Mouse (Mus musculus) heart, postnatal 0 days (tissue): ENCODE measurements around the gene Pla2r1. TPM values are rescaled to one million over a fixed set of nuclear protein-coding genes. Genes with fewer than 3 reads are reported as not detected.

Experiments used
- ATAC-seq: fragments of 200-750 bp; cut with Nextera tagmentation; 2 replicates; pipeline ENCODE4 v1.8.0; 2017; ENCODE audit warnings: low read depth, moderate number of reproducible peaks, moderate library complexity; ENCODE audit not compliant: insufficient read depth
- DNase-seq: peaks from one replicate; pipeline ENCODE4 v3.0.0-alpha.2; 2016; ENCODE audit warnings: low spot score
- H3K27ac ChIP-seq: fragments of 300-500 bp; sonication (generic); 2 replicates; pipeline ENCODE4 v1.5.1; 2014; ENCODE audit warnings: low read depth, mild to moderate bottlenecking
- H3K27me3 ChIP-seq: fragments of 300-500 bp; sonication (generic); 2 replicates; pipeline ENCODE4 v1.6.1; 2014; ENCODE audit warnings: low read length, mixed read lengths; ENCODE audit not compliant: control insufficient read depth, insufficient read depth
- H3K36me3 ChIP-seq: fragments of 300-500 bp; sonication (generic); replicated peaks from 2 replicates; pipeline ENCODE4 v1.6.1; 2014; ENCODE audit warnings: low read length, mixed read lengths; ENCODE audit not compliant: control insufficient read depth, insufficient read depth
- H3K4me1 ChIP-seq: fragments of 300-500 bp; sonication (generic); 2 replicates; pipeline ENCODE4 v1.6.1; 2014; ENCODE audit warnings: antibody characterized with exemption; ENCODE audit not compliant: control insufficient read depth, insufficient read depth
- H3K4me2 ChIP-seq: fragments of 300-500 bp; sonication (generic); 2 replicates; pipeline ENCODE4 v1.6.1; 2014; ENCODE audit warnings: low read depth, mild to moderate bottlenecking, low read length, moderate library complexity
- H3K4me3 ChIP-seq: fragments of 300-500 bp; sonication (generic); 2 replicates; pipeline ENCODE4 v1.5.1; 2014; ENCODE audit warnings: low read depth, low read length
- H3K9ac ChIP-seq: fragments of 300-500 bp; sonication (generic); replicated peaks from 2 replicates; pipeline ENCODE4 v1.6.1; 2014; ENCODE audit warnings: low read depth, low read length, mixed read lengths
- H3K9me3 ChIP-seq: fragments of 300-500 bp; sonication (generic); replicated peaks from 2 replicates; pipeline ENCODE4 v1.6.1; 2016; ENCODE audit warnings: low read length; ENCODE audit not compliant: control insufficient read depth
- CTCF ChIP-seq: IDR thresholded peaks from 2 replicates; pipeline ENCODE4 v1.5.1; 2016; ENCODE audit warnings: antibody characterized with exemption, control low read depth, low read depth
- EP300 ChIP-seq: IDR thresholded peaks from 2 replicates; pipeline ENCODE4 v1.6.1; 2016; ENCODE audit warnings: antibody characterized with exemption, low read depth
- WGBS: fragments of 180-500 bp; shearing (Covaris S2); extraction: QIAGEN DNeasy Blood & Tissue Kit; methylation state at CpG from one replicate; pipeline ENCODE4 v1.1.7; 2014; 5-methylcytosine and 5-hydroxymethylcytosine counted together
- polyA plus RNA-seq: library from polyadenylated mRNA; unstranded; fragments of >200 nt; fragmentation: Nextera tagmentation; extraction: Ambion mirVana; gene quantifications from 2 replicates; pipeline ENCODE4 v1.2.1, GENCODE M21; 2015
- total RNA-seq: library from RNA; depleted of rRNA; stranded (reverse); fragments of >200 nt; gene quantifications from 2 replicates; pipeline ENCODE4 v1.2.3, GENCODE M21; 2014; ENCODE audit warnings: low replicate concordance

Gene Pla2r1
- total and polyA plus RNA-seq, 2 experiments from 2014 or later, result 0.61 to 1.00 TPM

DNA sequence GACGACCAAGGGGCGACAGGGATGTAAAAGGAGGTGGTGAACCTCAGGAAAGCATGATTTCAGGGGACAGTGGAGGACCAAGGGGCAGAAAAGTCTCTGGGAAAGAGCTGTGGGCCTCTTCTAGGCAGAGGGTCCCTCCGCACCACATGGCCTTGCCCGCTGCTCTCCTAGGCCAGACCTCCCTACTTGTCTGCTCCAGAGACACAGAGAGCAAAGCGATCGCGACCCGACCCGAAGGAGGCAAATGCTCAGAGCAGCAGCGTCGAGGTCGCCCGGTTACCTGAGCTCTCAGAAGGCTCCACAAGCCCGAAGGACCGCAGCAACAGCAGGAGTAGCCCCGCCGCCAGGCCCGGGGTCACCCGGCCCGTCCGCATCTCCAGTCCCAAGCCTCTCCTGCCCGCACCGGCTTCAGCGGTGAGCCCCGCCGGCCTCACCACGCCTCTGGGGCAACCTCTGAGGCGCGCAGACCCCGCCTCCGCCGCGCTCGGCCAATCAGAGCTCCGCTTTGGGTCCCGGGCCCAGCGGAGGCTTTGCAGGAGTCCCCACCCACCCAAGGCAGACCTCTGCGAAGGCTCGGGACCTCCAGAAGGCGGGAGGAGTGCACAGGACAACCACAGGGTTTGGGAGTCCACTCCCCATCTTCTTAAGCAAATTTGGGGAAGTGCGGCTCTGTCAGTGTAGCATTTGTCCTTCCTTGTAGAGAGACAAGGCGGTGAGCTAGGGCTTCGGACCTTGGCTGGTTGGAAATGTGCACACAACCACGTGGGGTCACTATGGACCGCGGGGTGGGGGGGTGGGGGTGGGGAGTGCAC lies 170.0 kb downstream of the Pla2r1 start, which contains the start of gene Ly75:
Gene Ly75 (minus strand): TSS at position 446 of the 812 bp plus-strand sequence.
- no peaks in the 10 kb centered on the region for H3K36me3 ChIP-seq
- H3K4me1 ChIP-seq, result peaks cover 20% of the 10 kb centered on the region
- H3K27ac ChIP-seq, result no peak within 1 kb of the TSS
- no peaks in the 10 kb centered on the region for H3K27me3 ChIP-seq
- H3K9ac ChIP-seq, result peak within 1 kb of the TSS; percentile 32; the same call in 1 of the 2 replicates
- TF ChIP-seq EP300, result no peak
- no peak for TF ChIP-seq CTCF
- peak within 1 kb of the TSS; percentile 53 for H3K4me3 ChIP-seq
- H3K4me2 ChIP-seq, result peak within 1 kb of the TSS; percentile 85
- DNase-seq, result peak; percentile 76
- H3K9me3 ChIP-seq, result no peaks in the 10 kb centered on the region
- 2% methylated on average over 46 of the region's 46 CpGs for WGBS
- ATAC-seq, result peak; percentile 97

DNA sequence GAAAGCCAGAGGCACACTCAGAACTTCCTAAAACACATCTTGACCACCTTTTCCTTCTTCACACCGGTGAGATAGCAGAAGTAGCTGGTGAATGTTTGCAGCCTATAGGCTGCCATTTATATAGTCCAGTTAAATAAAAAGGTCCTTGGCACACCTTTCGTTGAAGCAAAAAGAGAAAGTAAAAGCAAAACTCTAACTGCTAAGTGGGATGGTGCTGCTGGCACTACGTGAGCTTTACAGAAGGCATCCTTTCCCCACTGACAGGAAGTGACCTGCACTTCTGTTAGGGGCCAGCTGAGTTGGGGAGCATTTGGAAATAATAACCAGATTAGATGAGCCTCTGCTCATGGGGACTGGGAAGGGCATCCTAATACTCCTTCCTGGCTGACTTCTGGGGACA lies 170.8 kb downstream of the Pla2r1 start:
- Histone ChIP-seq H3K27me3 (no peaks in the 10 kb centered on the region), H3K9me3 (no peaks in the 10 kb centered on the region), H3K36me3 (no peaks in the 10 kb centered on the region), H3K4me2 (peak overlapping the region; percentile 85), H3K27ac (no peak overlapping the region), H3K4me3 (peak overlapping the region; percentile 53), H3K9ac (peak overlapping the region; percentile 32; the same call in 1 of the 2 replicates), H3K4me1 (peaks cover 20% of the 10 kb centered on the region)
- DNase-seq, result no peak
- no peak for ATAC-seq
- WGBS, result 79% methylated on average over 3 of the region's 3 CpGs
- no peak for TF ChIP-seq EP300
- no peak for TF ChIP-seq CTCF

GRCm38 (mm10) chr2:60377260-60377659 lies 175.8 kb downstream of the Pla2r1 start:
- Histone ChIP-seq H3K4me3 (no peak overlapping the region), H3K9ac (no peak overlapping the region), H3K36me3 (no peaks in the 10 kb centered on the region), H3K27ac (no peak overlapping the region), H3K9me3 (no peaks in the 10 kb centered on the region), H3K27me3 (no peaks in the 10 kb centered on the region), H3K4me1 (no peaks in the 10 kb centered on the region), H3K4me2 (no peak overlapping the region)
- ATAC-seq (no peak), DNase-seq (no peak)
- 84% methylated on average over 5 of the region's 5 CpGs for WGBS
- TF ChIP-seq EP300 (no peak), CTCF (no peak)

GRCm38 (mm10) chr2:60375608-60376107 lies 177.4 kb downstream of the Pla2r1 start:
- DNase-seq, result no peak
- no peak for ATAC-seq
- Histone ChIP-seq H3K36me3 (no peaks in the 10 kb centered on the region), H3K27ac (no peak overlapping the region), H3K4me1 (no peaks in the 10 kb centered on the region), H3K4me3 (no peak overlapping the region), H3K9me3 (no peaks in the 10 kb centered on the region), H3K9ac (no peak overlapping the region), H3K4me2 (no peak overlapping the region), H3K27me3 (no peaks in the 10 kb centered on the region)
- TF ChIP-seq EP300 (no peak), CTCF (no peak)
- 92% methylated on average over 15 of the region's 15 CpGs for WGBS

DNA sequence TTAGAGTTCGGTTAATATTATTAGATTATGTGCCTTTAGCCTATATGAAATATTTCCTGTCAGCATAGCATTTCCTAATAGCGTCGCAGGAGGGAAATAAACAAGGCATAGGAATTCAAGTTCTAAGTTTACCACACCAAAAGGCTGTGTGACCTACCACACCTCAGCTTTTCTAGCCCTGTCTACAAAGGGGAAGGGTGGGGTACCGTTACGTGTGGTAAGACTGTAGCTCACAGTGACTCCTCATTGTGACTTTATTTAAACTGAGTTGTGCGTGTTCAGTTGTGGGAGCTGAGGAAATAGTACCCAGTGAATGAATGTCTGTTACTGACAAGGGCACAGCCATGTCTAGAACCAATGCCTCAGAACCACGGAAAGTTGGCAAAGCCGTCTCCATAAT lies 178.0 kb downstream of the Pla2r1 start:
- H3K9ac ChIP-seq, result no peak overlapping the region
- DNase-seq (no peak), ATAC-seq (no peak)
- H3K4me3 ChIP-seq, result no peak overlapping the region
- no peaks in the 10 kb centered on the region for H3K27me3 ChIP-seq
- H3K4me1 ChIP-seq, result no peaks in the 10 kb centered on the region
- WGBS, result 86% methylated on average over 8 of the region's 8 CpGs
- no peaks in the 10 kb centered on the region for H3K9me3 ChIP-seq
- no peak for TF ChIP-seq CTCF
- no peak for TF ChIP-seq EP300
- no peak overlapping the region for H3K4me2 ChIP-seq
- no peak overlapping the region for H3K27ac ChIP-seq
- no peaks in the 10 kb centered on the region for H3K36me3 ChIP-seq
